Mouse (Mus musculus) kidney, adult 2 months (tissue): ENCODE data around the gene Kcnj9.

Experiments used
- CTCF ChIP-seq: fragments of 200-500 bp; conservative IDR thresholded peaks from 2 replicates; pipeline ENCODE4 v1.5.1; 2011; ENCODE audit warnings: low read depth, mild to moderate bottlenecking, control low read depth, low read length, moderate library complexity, mixed read lengths; ENCODE audit not compliant: insufficient read depth, insufficient read length
- POLR2A ChIP-seq: fragments of 200-500 bp; IDR thresholded peaks from one replicate; pipeline ENCODE4 v1.6.1; 2011; ENCODE audit warnings: low read depth, low read length, control low read depth

DNA sequence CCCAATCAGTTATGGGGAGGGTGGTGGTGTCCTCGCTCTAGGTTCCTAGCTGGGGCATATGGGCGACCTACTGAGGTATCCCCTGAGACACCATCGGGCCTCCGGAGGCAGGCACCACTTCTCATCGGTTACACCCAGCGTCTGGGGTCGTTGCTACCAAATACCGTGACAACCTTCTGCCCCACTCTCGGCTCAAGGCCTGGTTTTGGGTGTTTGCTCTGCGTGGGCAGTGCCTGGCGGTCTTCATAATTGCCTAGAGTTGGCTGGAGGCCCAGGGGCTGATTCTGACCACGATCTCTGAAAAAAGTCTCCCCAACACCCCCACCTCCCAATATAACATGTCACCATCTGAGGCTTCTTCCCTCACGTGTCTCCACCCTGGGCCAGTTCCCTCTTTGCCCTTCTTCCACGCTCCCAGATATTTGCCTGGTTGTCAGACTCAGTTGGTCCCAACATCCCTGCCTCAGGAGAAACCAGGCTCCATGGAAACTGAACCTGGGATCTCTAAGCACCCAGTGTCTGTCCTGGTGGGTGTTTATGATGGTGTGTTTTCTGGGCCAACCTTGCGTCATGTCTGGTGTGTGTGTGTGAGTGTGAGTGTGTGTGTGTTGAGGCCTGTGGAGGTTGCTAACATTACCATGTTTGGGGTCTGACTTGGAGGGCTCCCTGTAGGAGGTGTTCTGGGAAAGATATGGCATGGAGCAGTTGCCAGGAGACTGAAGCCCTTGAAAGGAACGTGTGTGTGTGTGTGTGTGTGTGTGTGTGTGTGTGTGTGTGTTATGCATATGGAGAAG, 16.2 kb downstream of the Kcnj9 start:
- TF ChIP-seq CTCF (no peak), POLR2A (no peak)
